Mouse (Mus musculus) embryo, embryonic 10.5 days (tissue): ENCODE measurements around the gene Mydgf.

ENCODE experiments used
- DNase-seq: peaks from one replicate; pipeline ENCODE4 v3.0.0-alpha.2; 2015; ENCODE audit warnings: low spot score

Gene Mydgf

GRCm38 (mm10) chr17:56141702-56142605, 41.8 kb downstream of the Mydgf start:
- DNase-seq = peak; percentile 71

- DNase-seq = peak; percentile 74
These were observed 43.7 kb downstream of the Mydgf start, which contains the start of gene Sema6b for GRCm38 (mm10) chr17:56139858-56140595. Gene Sema6b (minus strand): TSS chr17:56140343.

DNA sequence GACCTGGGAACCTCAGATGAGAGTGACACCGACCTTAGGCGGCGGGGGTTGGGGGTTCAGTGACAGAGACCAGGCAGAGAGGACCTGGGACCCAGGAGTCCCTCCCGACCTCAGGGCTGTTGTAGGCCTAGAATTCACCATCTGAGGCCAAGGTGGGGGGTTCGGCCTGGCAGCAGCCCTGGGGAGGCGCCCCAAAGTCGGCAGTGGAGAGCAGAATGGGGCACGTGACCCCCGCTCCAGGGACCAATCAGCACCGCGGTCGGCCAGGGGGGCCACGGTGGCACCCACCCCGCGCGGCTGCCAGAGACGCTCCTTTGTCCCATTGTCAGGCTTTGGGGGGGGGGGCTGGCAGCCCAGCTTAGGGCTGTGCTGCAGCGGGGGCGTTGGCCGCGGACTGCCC, 44.4 kb downstream of the Mydgf start:
- no peak for DNase-seq

DNA sequence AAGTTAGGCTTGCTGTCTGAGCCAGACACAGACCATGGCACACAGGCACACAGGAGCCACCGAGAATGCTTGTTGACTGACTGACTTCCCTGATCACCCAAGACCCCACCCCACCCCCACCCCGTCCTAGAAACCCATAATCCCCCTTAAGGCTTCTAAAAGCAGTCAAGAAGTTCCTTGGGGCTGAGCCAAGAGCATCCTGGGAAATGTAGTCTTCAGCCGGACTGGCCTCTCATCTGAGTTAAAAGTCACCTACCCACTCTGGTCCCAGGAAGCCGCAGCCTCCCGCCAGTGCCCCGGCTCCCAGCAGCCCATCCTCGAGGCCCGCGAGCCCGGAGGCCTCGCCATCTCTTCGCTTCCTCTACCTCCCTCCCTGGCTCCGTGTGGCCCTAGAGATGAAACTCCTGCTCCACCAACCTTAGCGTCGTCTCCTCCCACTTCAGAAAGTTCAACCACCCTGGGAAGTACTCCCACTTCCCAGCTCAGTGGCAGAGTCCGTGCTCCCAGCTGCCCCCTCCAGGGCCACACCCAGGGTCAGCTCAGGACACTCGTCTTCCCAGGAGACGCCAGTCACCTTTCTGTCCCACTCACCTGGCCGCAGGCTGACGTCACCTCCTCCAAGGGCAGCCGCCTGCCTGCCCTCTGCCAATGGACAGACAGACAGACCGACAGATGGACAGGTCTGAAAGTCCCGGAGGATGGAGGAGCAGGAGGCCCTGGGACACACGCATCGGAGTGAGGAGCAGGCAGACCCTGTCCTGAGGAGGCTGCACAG, 45.7 kb downstream of the Mydgf start:
- DNase-seq = no peak

GRCm38 (mm10) chr17:56136558-56136957, 47.2 kb downstream of the Mydgf start:
- no peak for DNase-seq

GRCm38 (mm10) chr17:56134463-56134971, 49.2 kb downstream of the Mydgf start:
- peak; percentile 76 for DNase-seq

- DNase-seq = peak; percentile 66
These were observed 50.0 kb downstream of the Mydgf start for GRCm38 (mm10) chr17:56133457-56134363.

DNA sequence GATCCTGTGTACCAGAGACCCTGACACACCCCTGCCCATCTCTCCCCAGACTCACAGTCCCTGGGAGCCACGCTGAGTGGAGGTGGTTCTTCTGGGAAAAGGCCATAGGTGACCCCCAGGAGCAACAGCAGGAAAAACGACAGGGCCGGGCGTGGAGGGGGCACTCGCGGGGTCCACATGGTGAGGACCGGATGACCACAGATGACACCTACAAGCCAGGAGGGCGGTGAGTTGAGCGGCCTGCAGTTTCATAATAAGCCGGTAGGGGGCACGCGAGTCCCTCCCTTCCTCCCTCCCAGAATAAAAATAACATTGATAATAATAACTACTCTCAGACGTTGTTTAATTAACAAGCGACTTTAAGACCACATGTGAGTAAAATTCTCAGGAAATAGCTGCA, 51.1 kb downstream of the Mydgf start:
- peak; percentile 75 for DNase-seq

DNA sequence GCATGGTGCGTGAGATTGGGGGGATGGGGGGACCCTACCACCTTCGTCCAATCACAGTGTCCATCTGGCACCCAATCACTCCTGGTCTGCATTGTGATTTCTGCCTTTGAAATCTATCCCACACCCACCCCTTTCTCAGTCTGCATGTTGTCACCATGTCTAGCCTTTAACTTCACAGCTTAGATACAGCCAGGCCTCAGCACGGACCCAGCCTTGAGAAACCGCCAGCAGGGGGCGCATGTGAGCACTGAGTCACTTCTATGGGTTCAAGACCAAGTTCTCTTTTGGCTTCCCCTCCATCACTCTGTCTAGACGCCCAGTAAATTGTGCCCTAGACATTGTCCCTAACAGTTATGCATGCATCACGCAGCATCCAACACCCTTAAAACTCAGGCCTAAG, 51.9 kb downstream of the Mydgf start:
- peak; percentile 58 for DNase-seq

DNA sequence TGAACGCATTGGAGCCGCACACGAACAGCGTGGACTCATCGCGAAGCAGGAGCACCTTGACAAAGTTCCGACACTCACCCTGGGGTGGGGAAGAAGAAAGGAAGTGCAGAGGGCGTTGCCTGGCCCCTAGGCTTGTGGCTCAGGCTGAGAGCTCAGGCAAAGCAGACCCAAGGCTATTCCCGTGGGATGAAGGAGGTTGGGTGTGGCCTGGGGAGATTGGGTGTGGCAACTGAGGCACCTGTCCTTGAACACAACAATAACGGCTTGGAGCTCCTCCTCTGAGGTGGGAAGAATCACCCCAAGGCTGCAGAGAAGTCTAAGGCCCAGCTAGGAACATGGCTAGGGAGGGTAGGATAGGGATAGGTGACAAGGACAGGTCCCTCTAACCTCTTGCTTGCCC, 52.6 kb downstream of the Mydgf start:
- DNase-seq = no peak

DNA sequence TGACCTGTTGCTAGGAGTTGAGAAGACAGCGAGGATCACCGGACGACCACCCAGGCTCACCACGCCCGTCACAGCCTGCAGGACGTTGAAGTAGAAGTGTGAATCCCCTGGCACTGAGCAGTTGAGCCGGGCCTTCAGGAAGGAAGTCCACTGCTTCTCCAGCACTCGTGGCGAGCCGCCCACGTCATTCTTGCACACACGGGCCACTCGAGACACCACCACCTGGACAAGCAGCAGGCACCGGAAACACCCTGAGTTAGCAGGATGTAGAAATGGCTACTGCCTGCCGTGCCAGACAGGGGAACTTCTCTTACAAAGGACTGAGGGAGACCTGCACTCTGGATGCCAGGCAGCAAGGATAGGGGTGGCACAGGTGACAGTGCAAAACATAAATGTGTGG, 55.5 kb downstream of the Mydgf start:
- DNase-seq = no peak

DNA sequence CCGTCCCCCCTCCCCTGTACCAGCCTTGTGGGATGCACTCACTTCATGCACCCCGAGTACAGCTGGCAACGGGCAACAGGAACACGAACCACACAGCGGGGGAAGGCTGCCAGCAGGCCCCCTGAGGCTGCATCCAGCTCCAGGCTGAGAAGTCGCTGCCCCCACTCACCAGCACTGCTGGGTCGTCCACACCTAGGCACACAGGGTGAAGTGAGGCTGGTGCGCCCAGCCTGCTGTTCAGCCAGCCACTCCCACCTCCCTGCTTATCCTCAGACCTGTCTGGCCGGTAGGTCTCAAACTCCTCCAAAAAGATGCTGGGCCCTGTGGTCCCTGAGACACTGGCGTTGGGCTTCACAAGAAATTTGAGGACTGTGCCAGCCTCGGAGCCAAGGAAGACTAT, 57.5 kb downstream of the Mydgf start:
- no peak for DNase-seq
